Mouse (Mus musculus): ENCODE measurements around the gene 2410137M14Rik.

2410137M14Rik gene

DNA sequence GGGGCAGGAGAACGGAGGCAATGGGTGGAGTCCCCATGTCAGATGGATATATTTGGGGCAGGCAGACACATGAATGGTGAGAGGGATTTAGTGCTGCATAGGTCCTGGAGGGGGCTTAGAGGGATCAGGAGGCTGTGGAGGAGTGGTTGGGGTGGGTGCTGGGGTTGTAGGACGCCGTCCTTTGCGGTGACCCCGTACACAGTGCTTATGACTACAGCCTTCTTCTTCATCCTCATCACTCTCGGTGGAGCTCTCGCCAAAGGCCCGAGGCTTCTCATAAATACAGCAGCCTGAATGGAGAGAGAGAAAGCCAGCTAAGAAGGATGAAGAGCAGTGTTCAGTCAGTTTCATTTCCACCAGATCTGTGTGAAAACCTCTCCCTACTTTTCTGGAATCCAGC, 31.8 kb downstream of the 2410137M14Rik start:
- DNase-seq (ENCODE audit: low spot score in 2 of 2): no peak

DNA sequence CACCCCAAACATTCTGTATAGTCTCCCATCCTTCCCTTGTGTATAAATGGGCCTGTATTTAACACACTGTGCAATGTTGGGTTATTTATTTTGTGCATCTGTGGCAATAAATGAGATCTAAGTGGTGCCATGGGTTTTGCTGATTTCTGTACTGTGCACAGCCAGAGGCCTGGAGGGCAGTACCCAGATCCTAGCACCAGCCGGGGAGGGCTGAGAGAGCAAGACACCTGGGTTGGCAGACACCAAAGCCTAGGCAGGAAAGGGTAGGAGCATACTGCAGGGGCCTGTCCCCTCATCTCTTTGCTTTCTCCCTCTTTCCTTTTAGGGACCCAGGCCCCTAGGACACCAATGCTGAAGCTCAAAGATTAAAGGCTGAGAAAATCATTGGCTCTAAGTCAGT, 32.8 kb downstream of the 2410137M14Rik start:
- no peak for DNase-seq (ENCODE audit: low spot score in 2 of 2)

- DNase-seq (ENCODE audit: low spot score in 2 of 2): peak in 1 of 2 experiments; percentile 52
These were observed 33.8 kb downstream of the 2410137M14Rik start for GRCm38 (mm10) chr17:36947051-36947819.

GRCm38 (mm10) chr17:36944121-36944775, 36.8 kb downstream of the 2410137M14Rik start:
- no peak for DNase-seq (ENCODE audit: low spot score in 2 of 2)

DNA sequence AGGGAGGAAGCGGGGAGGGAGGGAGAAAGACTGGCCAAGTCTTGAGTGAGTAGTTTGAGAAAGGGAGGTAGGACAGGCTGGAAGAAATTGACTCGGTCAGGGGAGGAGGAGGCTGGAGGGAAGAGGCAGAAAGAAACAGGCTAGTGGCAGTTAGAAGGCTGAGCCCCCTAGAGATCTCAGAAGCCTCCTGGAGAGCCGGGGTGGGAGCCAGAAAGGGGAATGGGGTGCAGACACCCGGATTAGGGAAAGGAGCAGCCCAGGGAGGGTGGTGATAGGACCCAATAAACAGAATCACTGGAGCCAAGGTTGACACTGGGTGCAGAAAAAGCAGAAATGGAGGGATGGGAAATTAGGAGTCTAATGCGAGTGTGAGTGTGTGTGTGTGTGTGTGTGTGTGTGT, 37.3 kb downstream of the 2410137M14Rik start:
- no peak for DNase-seq (ENCODE audit: low spot score in 2 of 2)

DNA sequence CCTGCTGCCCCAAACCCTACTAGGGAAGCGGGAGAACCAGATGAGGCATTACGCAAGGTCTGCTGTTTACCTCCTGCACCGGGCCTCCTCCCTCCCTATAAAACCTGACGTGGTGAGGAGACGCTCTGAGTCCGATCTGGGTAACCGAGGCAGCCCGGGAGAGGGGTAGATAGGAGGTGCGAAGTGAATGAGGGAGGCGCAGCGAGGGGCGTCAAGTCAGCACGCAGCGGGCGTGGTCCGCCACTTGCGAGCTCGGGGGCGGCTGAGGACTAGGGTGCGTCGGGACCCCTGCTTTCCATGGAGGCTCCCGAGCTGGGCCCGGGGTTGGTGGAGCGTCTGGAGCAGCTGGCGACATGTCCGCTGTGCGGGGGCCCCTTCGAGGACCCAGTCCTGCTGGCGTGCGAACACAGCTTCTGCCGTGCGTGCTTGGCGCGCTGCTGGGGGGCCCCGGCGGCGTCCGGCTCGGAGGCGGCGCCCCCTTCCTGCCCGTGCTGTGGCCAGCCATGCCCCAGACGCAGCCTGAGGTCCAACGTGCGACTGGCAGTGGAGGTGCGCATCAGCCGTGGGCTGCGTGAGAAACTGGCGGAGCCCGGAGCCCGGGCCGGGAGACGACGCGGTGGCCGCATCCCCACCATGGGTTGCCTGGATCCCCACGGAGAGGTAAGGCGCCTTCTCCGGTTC, 38.1 kb downstream of the 2410137M14Rik start, which contains the start of gene Rnf39:
Gene Rnf39 (plus strand): TSS at position 128 of the 681 bp plus-strand sequence.
- no peak for DNase-seq (ENCODE audit: low spot score in 2 of 2)

DNA sequence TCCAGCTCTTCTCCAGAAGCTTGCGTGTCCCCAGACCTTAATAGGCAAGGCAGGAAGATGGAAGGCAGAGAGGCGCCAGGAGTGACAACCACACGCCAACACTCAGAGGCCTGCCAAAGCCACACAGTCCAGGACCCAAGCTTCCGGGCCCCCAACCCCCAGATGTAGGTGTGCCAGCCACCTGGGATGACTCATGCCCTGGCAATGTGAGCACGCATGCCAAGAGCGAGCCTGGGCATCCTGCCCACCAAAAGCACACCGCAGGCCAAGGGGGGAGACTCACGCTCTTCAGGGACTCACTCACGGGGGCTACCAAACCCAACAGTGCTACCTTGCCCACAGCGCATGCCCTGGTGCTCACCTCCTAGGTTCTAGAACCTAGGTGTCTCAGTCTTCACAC, 38.6 kb downstream of the 2410137M14Rik start:
- no peak for DNase-seq (ENCODE audit: low spot score in 2 of 2)

DNA sequence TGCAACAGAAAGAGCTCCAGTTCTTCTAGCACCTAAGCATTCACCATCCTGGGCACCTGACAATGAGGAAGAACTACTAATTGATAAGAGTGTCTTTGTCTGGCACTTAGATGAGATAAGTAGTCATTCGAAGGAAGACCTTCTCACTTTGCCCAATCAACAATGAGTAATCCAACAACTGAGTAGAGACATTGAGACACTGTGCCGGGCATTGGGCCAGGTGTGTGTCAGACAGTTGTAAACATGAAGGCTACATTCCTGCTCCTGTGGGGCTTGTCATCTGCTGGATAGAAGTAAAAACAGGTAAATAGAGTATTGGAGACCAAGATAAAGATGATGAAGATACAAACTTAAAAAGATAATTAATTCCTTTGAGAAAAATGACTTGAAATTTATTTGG, 43.0 kb downstream of the 2410137M14Rik start:
- DNase-seq (ENCODE audit: low spot score in 2 of 2): no peak

DNA sequence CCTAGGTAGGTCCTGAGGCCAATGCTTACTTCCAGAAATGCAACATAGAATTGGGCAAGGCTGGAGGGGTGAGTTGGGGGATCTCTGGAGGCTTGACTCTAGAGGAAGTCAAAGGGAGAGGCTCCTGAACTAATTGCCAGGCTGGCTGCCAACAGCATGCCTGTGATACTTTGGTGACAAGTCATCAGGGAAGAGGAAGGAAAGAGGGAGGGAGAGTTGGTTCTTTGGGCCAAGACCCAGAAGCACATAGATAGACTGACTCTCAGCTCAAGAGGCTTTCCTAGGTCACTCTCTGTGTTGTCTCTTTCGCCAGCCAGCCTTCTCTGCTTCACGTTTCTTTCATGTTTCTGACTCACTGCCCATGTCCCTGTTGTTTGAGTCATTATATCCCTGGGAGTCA, 49.2 kb downstream of the 2410137M14Rik start:
- DNase-seq (ENCODE audit: low spot score in 2 of 2): no peak

- DNase-seq (ENCODE audit: low spot score in 2 of 2): no peak
These were observed 49.9 kb downstream of the 2410137M14Rik start for GRCm38 (mm10) chr17:36931130-36931529.

DNA sequence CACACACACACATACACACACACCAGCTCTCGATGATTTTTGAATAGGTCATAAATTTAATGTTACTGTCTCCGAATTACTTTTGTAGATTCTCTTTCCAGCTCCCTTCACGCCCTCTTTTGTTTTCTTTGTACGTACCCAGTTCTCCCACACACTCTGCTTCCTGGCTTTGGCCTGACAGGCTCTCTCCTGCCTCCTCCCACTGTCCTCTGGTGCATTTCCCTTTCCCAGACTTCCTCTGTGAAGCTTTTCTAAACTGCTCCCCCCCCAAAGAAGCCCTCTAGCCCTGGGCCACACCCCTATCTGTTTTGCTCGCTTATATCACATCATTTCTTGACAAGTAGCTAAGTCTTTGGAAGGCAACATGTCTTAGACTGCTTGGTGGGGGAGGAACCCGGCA, 50.8 kb downstream of the 2410137M14Rik start:
- no peak for DNase-seq (ENCODE audit: low spot score in 2 of 2)

GRCm38 (mm10) chr17:36929236-36929932, 51.7 kb downstream of the 2410137M14Rik start:
- DNase-seq (ENCODE audit: low spot score in 2 of 2): no peak

All from frontal cortex, postnatal 14 days (tissue).